Mouse (Mus musculus): ENCODE data around the gene Rdx. TPM values are rescaled to one million over a fixed set of nuclear protein-coding genes. Genes with fewer than 3 reads are reported as not detected.

The Rdx gene
- 30.5 and 35.0 TPM in 2 replicates for polyA plus RNA-seq (2011; ENCODE audit: insufficient read depth, insufficient read length, low replicate concordance, missing spikeins)

- TF ChIP-seq POLR2A (IDR thresholded peaks at IDR 0.05; ENCODE audit: borderline replicate concordance, control insufficient read depth, low read depth, low read length), result no peak
- TF ChIP-seq CTCF (IDR thresholded peaks at IDR 0.05; ENCODE audit: control insufficient read depth, insufficient read depth, low read length), result no peak
- 2% methylated on average over 17 of the region's 17 CpGs for WGBS
- H3K4me1 ChIP-seq (ENCODE audit: control insufficient read depth, insufficient read depth, low read length), result peaks cover 2% of the 10 kb centered on the region
- peak within 1 kb of the TSS; percentile 84 for H3K4me3 ChIP-seq (replicated peaks; ENCODE audit: control insufficient read depth, low read depth, low read length)
- peak within 1 kb of the TSS; percentile 99 for H3K27ac ChIP-seq (ENCODE audit: control insufficient read depth, insufficient read depth, low read depth, low read length, poor library complexity)
These were observed at the start of gene Rdx for GRCm38 (mm10) chr9:52047129-52047820. Gene Rdx, plus strand, starts transcription at chr9:52047173.

- H3K4me3 ChIP-seq (replicated peaks; ENCODE audit: control insufficient read depth, low read depth, low read length), result no peak overlapping the region
- no peaks in the 10 kb centered on the region for H3K4me1 ChIP-seq (ENCODE audit: control insufficient read depth, insufficient read depth, low read length)
- TF ChIP-seq POLR2A (IDR thresholded peaks at IDR 0.05; ENCODE audit: borderline replicate concordance, control insufficient read depth, low read depth, low read length) (no peak), CTCF (IDR thresholded peaks at IDR 0.05; ENCODE audit: control insufficient read depth, insufficient read depth, low read length) (no peak)
- H3K27ac ChIP-seq (ENCODE audit: control insufficient read depth, insufficient read depth, low read depth, low read length, poor library complexity), result no peak overlapping the region
- WGBS, result 84% methylated on average over 4 of the region's 4 CpGs
These were observed 43.5 kb upstream of the Rdx start for GRCm38 (mm10) chr9:52003501-52003900.

- Histone ChIP-seq H3K27ac (ENCODE audit: control insufficient read depth, insufficient read depth, low read depth, low read length, poor library complexity) (no peak overlapping the region), H3K4me1 (ENCODE audit: control insufficient read depth, insufficient read depth, low read length) (no peaks in the 10 kb centered on the region), H3K4me3 (replicated peaks; ENCODE audit: control insufficient read depth, low read depth, low read length) (no peak overlapping the region)
- 74% methylated on average over 2 of the region's 2 CpGs for WGBS
- no peak for TF ChIP-seq POLR2A (IDR thresholded peaks at IDR 0.05; ENCODE audit: borderline replicate concordance, control insufficient read depth, low read depth, low read length)
- TF ChIP-seq CTCF (IDR thresholded peaks at IDR 0.05; ENCODE audit: control insufficient read depth, insufficient read depth, low read length), result no peak
These were observed 39.6 kb upstream of the Rdx start for GRCm38 (mm10) chr9:52007341-52007740.

GRCm38 (mm10) chr9:52008511-52008910, 38.5 kb upstream of the Rdx start:
- 78% methylated on average over 1 of the region's 1 CpGs for WGBS

GRCm38 (mm10) chr9:52012311-52012710, 34.7 kb upstream of the Rdx start:
- 88% methylated on average over 1 of the region's 1 CpGs for WGBS

More at GRCm38 (mm10) chr9:52008511-52008910, 38.5 kb upstream of the Rdx start:
- no peak overlapping the region for H3K4me3 ChIP-seq (replicated peaks; ENCODE audit: control insufficient read depth, low read depth, low read length)
- no peak overlapping the region for H3K27ac ChIP-seq (ENCODE audit: control insufficient read depth, insufficient read depth, low read depth, low read length, poor library complexity)
- no peaks in the 10 kb centered on the region for H3K4me1 ChIP-seq (ENCODE audit: control insufficient read depth, insufficient read depth, low read length)
- TF ChIP-seq POLR2A (IDR thresholded peaks at IDR 0.05; ENCODE audit: borderline replicate concordance, control insufficient read depth, low read depth, low read length) (no peak), CTCF (IDR thresholded peaks at IDR 0.05; ENCODE audit: control insufficient read depth, insufficient read depth, low read length) (no peak)

GRCm38 (mm10) chr9:52012781-52013436, 34.1 kb upstream of the Rdx start:
- no peak for TF ChIP-seq POLR2A (IDR thresholded peaks at IDR 0.05; ENCODE audit: borderline replicate concordance, control insufficient read depth, low read depth, low read length)
- no peak for TF ChIP-seq CTCF (IDR thresholded peaks at IDR 0.05; ENCODE audit: control insufficient read depth, insufficient read depth, low read length)
- no peak overlapping the region for H3K27ac ChIP-seq (ENCODE audit: control insufficient read depth, insufficient read depth, low read depth, low read length, poor library complexity)
- WGBS, result 76% methylated on average over 5 of the region's 5 CpGs
- H3K4me3 ChIP-seq (replicated peaks; ENCODE audit: control insufficient read depth, low read depth, low read length), result no peak overlapping the region
- no peaks in the 10 kb centered on the region for H3K4me1 ChIP-seq (ENCODE audit: control insufficient read depth, insufficient read depth, low read length)

More at GRCm38 (mm10) chr9:52012311-52012710, 34.7 kb upstream of the Rdx start:
- H3K27ac ChIP-seq (ENCODE audit: control insufficient read depth, insufficient read depth, low read depth, low read length, poor library complexity), result no peak overlapping the region
- no peaks in the 10 kb centered on the region for H3K4me1 ChIP-seq (ENCODE audit: control insufficient read depth, insufficient read depth, low read length)
- no peak overlapping the region for H3K4me3 ChIP-seq (replicated peaks; ENCODE audit: control insufficient read depth, low read depth, low read length)
- no peak for TF ChIP-seq CTCF (IDR thresholded peaks at IDR 0.05; ENCODE audit: control insufficient read depth, insufficient read depth, low read length)
- no peak for TF ChIP-seq POLR2A (IDR thresholded peaks at IDR 0.05; ENCODE audit: borderline replicate concordance, control insufficient read depth, low read depth, low read length)

GRCm38 (mm10) chr9:52013900-52014455, 33.0 kb upstream of the Rdx start:
- Histone ChIP-seq H3K4me3 (replicated peaks; ENCODE audit: control insufficient read depth, low read depth, low read length) (no peak overlapping the region), H3K4me1 (ENCODE audit: control insufficient read depth, insufficient read depth, low read length) (no peaks in the 10 kb centered on the region), H3K27ac (ENCODE audit: control insufficient read depth, insufficient read depth, low read depth, low read length, poor library complexity) (no peak overlapping the region)
- 73% methylated on average over 5 of the region's 5 CpGs for WGBS
- no peak for TF ChIP-seq CTCF (IDR thresholded peaks at IDR 0.05; ENCODE audit: control insufficient read depth, insufficient read depth, low read length)
- TF ChIP-seq POLR2A (IDR thresholded peaks at IDR 0.05; ENCODE audit: borderline replicate concordance, control insufficient read depth, low read depth, low read length), result no peak

GRCm38 (mm10) chr9:52017091-52017490, 29.9 kb upstream of the Rdx start:
- H3K27ac ChIP-seq (ENCODE audit: control insufficient read depth, insufficient read depth, low read depth, low read length, poor library complexity), result no peak overlapping the region
- H3K4me3 ChIP-seq (replicated peaks; ENCODE audit: control insufficient read depth, low read depth, low read length), result no peak overlapping the region
- WGBS, result 68% methylated on average over 3 of the region's 3 CpGs
- TF ChIP-seq POLR2A (IDR thresholded peaks at IDR 0.05; ENCODE audit: borderline replicate concordance, control insufficient read depth, low read depth, low read length), result no peak
- TF ChIP-seq CTCF (IDR thresholded peaks at IDR 0.05; ENCODE audit: control insufficient read depth, insufficient read depth, low read length), result no peak
- H3K4me1 ChIP-seq (ENCODE audit: control insufficient read depth, insufficient read depth, low read length), result no peaks in the 10 kb centered on the region

All from bone marrow, adult 2 months (tissue).